Mouse (Mus musculus): ENCODE results near the gene Lman1l. TPM values are rescaled to one million over a fixed set of nuclear protein-coding genes. Genes with fewer than 3 reads are reported as not detected.

Lman1l gene
- not detected in 2 replicates for polyA plus RNA-seq (2014; fragmentation: Nextera tagmentation; extraction: Ambion mirVana)

DNA sequence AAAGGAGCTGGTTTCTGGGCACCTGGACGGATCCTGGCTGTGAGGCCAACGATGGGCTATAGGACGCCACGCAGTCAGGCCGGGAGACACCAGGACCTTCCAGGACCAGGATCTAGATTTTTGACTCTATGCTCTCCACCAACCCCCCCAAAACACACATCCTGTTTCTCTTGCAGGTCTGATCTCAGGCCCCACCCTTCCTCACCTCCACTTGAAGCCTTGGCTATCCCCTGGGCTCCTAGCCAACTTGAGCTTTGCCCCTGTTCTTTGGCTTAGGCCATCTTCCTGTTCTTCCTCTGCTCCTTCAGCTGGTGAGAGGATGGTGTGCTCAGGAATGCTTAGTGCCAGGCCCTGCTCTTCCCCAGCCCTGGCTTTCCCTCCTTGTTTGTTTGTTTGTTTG, at the start of gene Lman1l:
Gene Lman1l, minus strand, starts transcription at position 101 of the 400 bp plus-strand sequence.
- Histone ChIP-seq H3K4me1 (ENCODE audit: control insufficient read depth, insufficient read depth, low read length) (no peaks in the 10 kb centered on the region), H3K9ac (ENCODE audit: low read length) (no peak within 1 kb of the TSS), H3K4me3 (ENCODE audit: low read depth, low read length) (no peak within 1 kb of the TSS), H3K4me2 (ENCODE audit: low read depth) (no peak within 1 kb of the TSS), H3K27me3 (ENCODE audit: control insufficient read depth, insufficient read depth, low read length) (no peaks in the 10 kb centered on the region), H3K9me3 (ENCODE audit: control insufficient read depth, low read length) (no peaks in the 10 kb centered on the region), H3K36me3 (ENCODE audit: control insufficient read depth, insufficient read depth, low read length) (peaks cover under 1% of the 10 kb centered on the region; the same call in 1 of the 2 replicates), H3K27ac (ENCODE audit: low read depth, low read length) (no peak within 1 kb of the TSS)
- 93% methylated on average over 5 of the region's 5 CpGs for WGBS
- no peak for ATAC-seq (ENCODE audit: insufficient read depth, low FRiP score, low TSS enrichment)
- DNase-seq (ENCODE audit: low spot score): no peak

DNA sequence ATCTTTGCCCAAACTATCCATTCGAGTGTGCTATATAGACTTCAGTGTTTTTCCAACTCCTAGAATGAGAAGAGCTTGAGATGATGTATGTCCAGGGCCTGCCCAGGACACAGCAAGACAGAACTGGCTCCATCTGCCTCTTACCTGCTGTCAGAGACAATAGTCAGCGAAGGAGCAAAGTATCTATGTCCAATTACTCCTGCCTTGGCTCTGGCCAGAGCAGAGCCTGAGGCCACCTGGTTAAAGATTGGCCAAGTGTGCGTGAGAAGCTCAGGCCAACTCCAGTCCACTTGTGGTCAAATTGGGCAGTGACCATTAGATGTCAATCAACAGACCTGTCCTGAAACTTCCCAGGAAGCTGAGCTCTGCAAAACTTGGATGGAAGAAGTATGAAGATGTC, 49.0 kb upstream of the Lman1l start:
- WGBS: 84% methylated on average over 3 of the region's 3 CpGs
- no peak overlapping the region for H3K27ac ChIP-seq (ENCODE audit: low read depth, low read length)
- no peaks in the 10 kb centered on the region for H3K36me3 ChIP-seq (ENCODE audit: control insufficient read depth, insufficient read depth, low read length)
- no peaks in the 10 kb centered on the region for H3K4me1 ChIP-seq (ENCODE audit: control insufficient read depth, insufficient read depth, low read length)
- no peak overlapping the region for H3K4me2 ChIP-seq (ENCODE audit: low read depth)
- H3K4me3 ChIP-seq (ENCODE audit: low read depth, low read length): no peak overlapping the region
- H3K27me3 ChIP-seq (ENCODE audit: control insufficient read depth, insufficient read depth, low read length): no peaks in the 10 kb centered on the region
- DNase-seq (ENCODE audit: low spot score): no peak
- H3K9me3 ChIP-seq (ENCODE audit: control insufficient read depth, low read length): no peaks in the 10 kb centered on the region
- no peak overlapping the region for H3K9ac ChIP-seq (ENCODE audit: low read length)
- ATAC-seq (ENCODE audit: insufficient read depth, low FRiP score, low TSS enrichment): no peak

DNA sequence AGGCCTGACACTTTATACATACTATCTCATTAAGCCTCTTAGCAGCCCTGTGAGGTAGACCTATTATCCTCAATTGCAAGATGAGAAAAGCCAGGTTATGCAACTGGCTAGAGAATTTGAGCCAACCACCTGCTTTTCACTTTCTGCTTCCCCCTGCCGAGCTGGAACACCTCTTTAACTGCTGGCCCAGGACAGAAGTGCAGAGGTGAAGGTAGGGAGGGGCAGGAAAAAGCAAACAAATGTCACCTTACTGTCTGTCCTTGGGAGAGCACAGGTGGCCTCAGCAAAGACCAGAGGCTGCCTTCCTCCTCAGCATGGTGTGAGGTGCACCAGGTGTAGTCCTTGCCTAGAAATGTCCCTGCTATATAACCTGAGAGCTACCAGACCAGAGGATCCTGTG, 47.7 kb upstream of the Lman1l start:
- Histone ChIP-seq H3K27me3 (ENCODE audit: control insufficient read depth, insufficient read depth, low read length) (no peaks in the 10 kb centered on the region), H3K4me2 (ENCODE audit: low read depth) (no peak overlapping the region), H3K4me1 (ENCODE audit: control insufficient read depth, insufficient read depth, low read length) (no peaks in the 10 kb centered on the region), H3K27ac (ENCODE audit: low read depth, low read length) (no peak overlapping the region), H3K36me3 (ENCODE audit: control insufficient read depth, insufficient read depth, low read length) (no peaks in the 10 kb centered on the region), H3K9me3 (ENCODE audit: control insufficient read depth, low read length) (no peaks in the 10 kb centered on the region), H3K4me3 (ENCODE audit: low read depth, low read length) (no peak overlapping the region), H3K9ac (ENCODE audit: low read length) (no peak overlapping the region)
- 45% methylated on average over 1 of the region's 1 CpGs for WGBS
- ATAC-seq (ENCODE audit: insufficient read depth, low FRiP score, low TSS enrichment) (no peak), DNase-seq (ENCODE audit: low spot score) (no peak)

DNA sequence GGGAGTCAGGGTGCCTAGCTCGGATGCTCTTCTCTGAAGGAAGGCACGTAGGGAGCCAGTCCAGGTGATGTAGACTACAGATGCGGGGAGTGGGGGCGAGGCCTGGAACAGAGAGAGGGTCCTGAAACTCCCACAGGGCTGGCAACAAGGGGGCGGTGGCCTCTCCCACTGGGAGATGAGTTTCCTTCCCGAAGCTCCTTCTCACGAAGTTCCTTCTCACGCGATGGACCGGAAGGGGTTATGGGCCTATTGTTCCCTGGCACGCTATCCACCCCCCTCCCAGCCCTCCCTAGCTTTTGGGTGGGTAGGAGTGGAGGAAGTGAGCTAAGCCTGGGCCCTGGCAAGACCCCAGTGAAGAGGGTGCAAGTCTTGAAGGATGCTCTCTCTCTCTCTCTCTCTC, 47.2 kb upstream of the Lman1l start:
- no peak for ATAC-seq (ENCODE audit: insufficient read depth, low FRiP score, low TSS enrichment)
- Histone ChIP-seq H3K4me3 (ENCODE audit: low read depth, low read length) (no peak overlapping the region), H3K36me3 (ENCODE audit: control insufficient read depth, insufficient read depth, low read length) (no peaks in the 10 kb centered on the region), H3K9me3 (ENCODE audit: control insufficient read depth, low read length) (no peaks in the 10 kb centered on the region), H3K4me2 (ENCODE audit: low read depth) (no peak overlapping the region), H3K27me3 (ENCODE audit: control insufficient read depth, insufficient read depth, low read length) (no peaks in the 10 kb centered on the region), H3K9ac (ENCODE audit: low read length) (no peak overlapping the region), H3K27ac (ENCODE audit: low read depth, low read length) (no peak overlapping the region), H3K4me1 (ENCODE audit: control insufficient read depth, insufficient read depth, low read length) (no peaks in the 10 kb centered on the region)
- DNase-seq (ENCODE audit: low spot score): no peak
- WGBS: 62% methylated on average over 11 of the region's 11 CpGs

DNA sequence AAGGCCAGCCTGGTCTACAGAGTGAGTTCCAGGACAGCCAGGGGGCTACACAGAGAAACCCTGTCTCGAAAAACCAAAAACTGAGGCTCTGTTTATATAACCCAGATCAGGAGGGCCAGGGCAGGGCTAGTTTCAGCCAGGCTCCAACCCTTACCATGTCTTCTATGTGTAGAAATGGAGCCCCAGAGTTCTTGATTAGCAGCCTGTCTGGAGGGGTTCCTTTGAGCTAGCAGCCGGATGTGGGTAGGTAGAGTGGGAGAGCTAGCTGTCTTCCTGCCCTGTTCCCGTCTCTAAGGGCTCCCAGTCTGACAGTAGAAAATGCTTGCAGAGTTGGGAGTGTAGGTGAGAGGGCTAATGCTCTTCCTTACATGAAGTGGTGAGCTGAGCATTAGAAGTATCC, 46.6 kb upstream of the Lman1l start:
- Histone ChIP-seq H3K9me3 (ENCODE audit: control insufficient read depth, low read length) (no peaks in the 10 kb centered on the region), H3K4me2 (ENCODE audit: low read depth) (no peak overlapping the region), H3K4me1 (ENCODE audit: control insufficient read depth, insufficient read depth, low read length) (no peaks in the 10 kb centered on the region), H3K9ac (ENCODE audit: low read length) (no peak overlapping the region), H3K36me3 (ENCODE audit: control insufficient read depth, insufficient read depth, low read length) (no peaks in the 10 kb centered on the region), H3K27ac (ENCODE audit: low read depth, low read length) (no peak overlapping the region), H3K27me3 (ENCODE audit: control insufficient read depth, insufficient read depth, low read length) (no peaks in the 10 kb centered on the region), H3K4me3 (ENCODE audit: low read depth, low read length) (no peak overlapping the region)
- no peak for DNase-seq (ENCODE audit: low spot score)
- WGBS: 74% methylated on average over 3 of the region's 3 CpGs
- ATAC-seq (ENCODE audit: insufficient read depth, low FRiP score, low TSS enrichment): no peak

DNA sequence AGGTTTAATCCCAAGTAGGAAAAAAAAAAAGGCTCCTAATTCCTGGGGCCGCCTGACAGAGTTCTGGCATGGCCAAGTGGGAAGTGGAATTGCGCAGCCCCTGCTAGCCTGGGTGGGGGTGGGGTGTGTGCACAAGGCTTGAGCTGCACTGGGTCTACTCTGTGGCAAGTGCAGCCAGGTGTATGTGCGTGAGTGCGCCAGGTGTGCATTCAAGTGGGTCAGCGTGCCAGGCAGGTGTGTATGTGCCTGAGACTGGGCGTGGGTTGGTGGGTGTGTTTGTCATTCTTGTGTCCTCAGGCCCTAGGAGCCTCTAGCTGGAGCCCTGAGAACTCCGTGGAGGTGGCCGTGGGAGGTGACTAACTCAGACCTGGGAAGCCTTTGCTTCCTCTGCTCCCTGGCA, 46.0 kb upstream of the Lman1l start:
- no peaks in the 10 kb centered on the region for H3K36me3 ChIP-seq (ENCODE audit: control insufficient read depth, insufficient read depth, low read length)
- no peaks in the 10 kb centered on the region for H3K9me3 ChIP-seq (ENCODE audit: control insufficient read depth, low read length)
- DNase-seq (ENCODE audit: low spot score): no peak
- H3K4me3 ChIP-seq (ENCODE audit: low read depth, low read length): no peak overlapping the region
- no peak overlapping the region for H3K4me2 ChIP-seq (ENCODE audit: low read depth)
- no peak overlapping the region for H3K9ac ChIP-seq (ENCODE audit: low read length)
- no peaks in the 10 kb centered on the region for H3K27me3 ChIP-seq (ENCODE audit: control insufficient read depth, insufficient read depth, low read length)
- H3K27ac ChIP-seq (ENCODE audit: low read depth, low read length): no peak overlapping the region
- 81% methylated on average over 8 of the region's 8 CpGs for WGBS
- no peak for ATAC-seq (ENCODE audit: insufficient read depth, low FRiP score, low TSS enrichment)
- H3K4me1 ChIP-seq (ENCODE audit: control insufficient read depth, insufficient read depth, low read length): no peaks in the 10 kb centered on the region

DNA sequence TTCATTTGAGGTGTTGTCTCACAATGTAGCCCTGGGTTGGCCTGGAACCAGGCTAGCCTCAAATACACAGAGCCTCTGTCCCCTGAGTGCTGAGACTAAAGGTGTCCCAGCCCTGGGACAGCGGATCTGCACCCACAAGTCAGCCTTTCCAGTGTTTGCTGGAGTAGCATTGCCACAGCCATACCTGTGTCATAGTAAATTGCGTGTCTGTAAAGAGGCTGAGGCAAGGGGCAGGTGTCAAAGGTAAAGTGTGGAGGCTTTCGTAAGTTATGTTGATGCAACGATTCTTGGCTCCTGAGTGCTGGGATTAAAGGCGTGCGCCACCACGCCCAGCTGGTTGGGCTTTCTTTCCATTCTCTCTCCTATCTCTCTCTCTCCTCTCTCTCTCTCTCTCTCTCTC, 44.0 kb upstream of the Lman1l start:
- H3K4me1 ChIP-seq (ENCODE audit: control insufficient read depth, insufficient read depth, low read length): no peaks in the 10 kb centered on the region
- H3K4me3 ChIP-seq (ENCODE audit: low read depth, low read length): no peak overlapping the region
- H3K9me3 ChIP-seq (ENCODE audit: control insufficient read depth, low read length): no peaks in the 10 kb centered on the region
- no peaks in the 10 kb centered on the region for H3K27me3 ChIP-seq (ENCODE audit: control insufficient read depth, insufficient read depth, low read length)
- no peaks in the 10 kb centered on the region for H3K36me3 ChIP-seq (ENCODE audit: control insufficient read depth, insufficient read depth, low read length)
- 64% methylated on average over 7 of the region's 7 CpGs for WGBS
- ATAC-seq (ENCODE audit: insufficient read depth, low FRiP score, low TSS enrichment): no peak
- H3K9ac ChIP-seq (ENCODE audit: low read length): no peak overlapping the region
- DNase-seq (ENCODE audit: low spot score): no peak
- no peak overlapping the region for H3K4me2 ChIP-seq (ENCODE audit: low read depth)
- no peak overlapping the region for H3K27ac ChIP-seq (ENCODE audit: low read depth, low read length)

DNA sequence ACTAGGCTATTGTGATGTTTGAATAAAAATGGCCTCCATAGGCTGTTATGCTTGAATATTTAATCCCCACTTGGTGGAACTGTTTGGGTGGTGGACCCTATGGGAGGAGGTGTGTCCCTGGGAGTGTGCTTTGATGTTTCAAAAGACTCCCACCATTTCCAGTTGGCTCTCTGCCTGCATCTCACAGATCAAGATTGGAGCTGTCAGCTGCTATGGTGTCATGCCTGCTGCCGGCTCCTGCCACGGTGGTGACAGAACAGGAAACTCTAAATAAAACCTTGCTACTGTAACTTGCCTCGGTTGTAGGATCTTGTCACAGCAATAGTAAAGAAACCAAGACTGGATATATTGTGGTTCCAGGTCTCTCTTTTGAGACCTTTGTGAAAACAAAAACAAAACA, 41.0 kb upstream of the Lman1l start:
- ATAC-seq (ENCODE audit: insufficient read depth, low FRiP score, low TSS enrichment) (no peak), DNase-seq (ENCODE audit: low spot score) (no peak)
- H3K27ac ChIP-seq (ENCODE audit: low read depth, low read length): no peak overlapping the region
- H3K36me3 ChIP-seq (ENCODE audit: control insufficient read depth, insufficient read depth, low read length): no peaks in the 10 kb centered on the region
- H3K9ac ChIP-seq (ENCODE audit: low read length): no peak overlapping the region
- H3K4me3 ChIP-seq (ENCODE audit: low read depth, low read length): no peak overlapping the region
- 80% methylated on average over 3 of the region's 3 CpGs for WGBS
- H3K4me2 ChIP-seq (ENCODE audit: low read depth): no peak overlapping the region
- no peaks in the 10 kb centered on the region for H3K27me3 ChIP-seq (ENCODE audit: control insufficient read depth, insufficient read depth, low read length)
- no peaks in the 10 kb centered on the region for H3K4me1 ChIP-seq (ENCODE audit: control insufficient read depth, insufficient read depth, low read length)
- no peaks in the 10 kb centered on the region for H3K9me3 ChIP-seq (ENCODE audit: control insufficient read depth, low read length)

DNA sequence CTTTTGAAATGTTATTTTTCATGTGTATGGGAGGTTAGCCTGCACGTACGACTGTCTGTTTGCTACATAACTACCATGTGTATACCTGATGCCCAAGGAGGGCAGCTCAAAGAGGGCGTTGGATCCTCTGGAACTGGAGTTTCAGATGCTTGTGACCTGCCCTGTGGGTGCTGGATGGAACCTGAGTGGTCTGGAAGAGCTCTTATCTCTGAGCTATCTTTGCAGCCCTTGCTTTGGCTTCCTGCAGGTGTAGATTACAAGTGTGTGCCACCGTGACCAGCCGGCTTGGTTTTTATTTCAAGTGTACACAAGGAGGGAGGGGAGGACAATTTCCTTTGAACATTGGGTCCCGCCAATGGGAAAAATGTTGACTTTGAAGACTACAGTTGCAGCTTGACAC, 39.9 kb upstream of the Lman1l start:
- no peak overlapping the region for H3K27ac ChIP-seq (ENCODE audit: low read depth, low read length)
- no peak for ATAC-seq (ENCODE audit: insufficient read depth, low FRiP score, low TSS enrichment)
- no peaks in the 10 kb centered on the region for H3K27me3 ChIP-seq (ENCODE audit: control insufficient read depth, insufficient read depth, low read length)
- no peaks in the 10 kb centered on the region for H3K4me1 ChIP-seq (ENCODE audit: control insufficient read depth, insufficient read depth, low read length)
- H3K9me3 ChIP-seq (ENCODE audit: control insufficient read depth, low read length): no peaks in the 10 kb centered on the region
- H3K36me3 ChIP-seq (ENCODE audit: control insufficient read depth, insufficient read depth, low read length): no peaks in the 10 kb centered on the region
- WGBS: 76% methylated on average over 6 of the region's 6 CpGs
- DNase-seq (ENCODE audit: low spot score): no peak
- no peak overlapping the region for H3K4me3 ChIP-seq (ENCODE audit: low read depth, low read length)
- H3K4me2 ChIP-seq (ENCODE audit: low read depth): no peak overlapping the region
- no peak overlapping the region for H3K9ac ChIP-seq (ENCODE audit: low read length)

Measured in neural tube, embryonic 11.5 days (tissue).